Mouse (Mus musculus): ENCODE measurements around the gene Setd5.

DNA sequence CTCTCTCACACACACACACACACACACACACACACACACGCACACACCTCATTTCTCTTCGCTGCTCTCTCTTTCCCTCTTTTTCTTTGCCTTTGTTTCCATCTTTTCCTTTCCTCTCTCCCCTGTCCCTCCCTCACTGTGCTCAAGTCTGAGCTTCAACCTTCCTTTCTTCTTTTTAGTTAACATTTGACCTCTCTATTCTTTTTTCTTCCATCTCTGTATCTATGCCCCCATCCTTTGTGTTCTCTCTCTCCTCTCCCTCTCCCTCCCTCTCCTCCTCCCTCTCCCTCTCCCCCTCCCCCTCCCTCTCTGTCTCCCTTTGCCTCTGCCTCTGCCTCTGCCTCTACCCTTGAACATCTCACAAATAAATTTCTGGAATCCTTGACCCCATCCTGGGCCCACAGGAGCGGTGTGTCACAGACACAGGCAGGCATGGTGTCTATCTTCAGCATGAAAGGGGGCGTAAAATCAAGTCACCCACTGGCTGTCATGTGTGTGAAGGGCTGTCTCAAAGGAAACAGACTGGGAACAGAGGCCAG lies 102.1 kb downstream of the Setd5 start:
- TF ChIP-seq CTCF (IDR thresholded peaks at IDR 0.05; ENCODE audit: borderline replicate concordance, insufficient read depth, low read length) (no peak), POLR2A (IDR thresholded peaks at IDR 0.05; ENCODE audit: low read depth, low read length) (no peak)
